Mouse (Mus musculus): ENCODE measurements around the gene Armcx3. TPM values are rescaled to one million over a fixed set of nuclear protein-coding genes. Genes with fewer than 3 reads are reported as not detected.
A peak's percentile ranks its signal among the peaks of the same experiment; 100 is the strongest.

Armcx3 gene
- total RNA-seq, 2 experiments from 2014 or later = 18.6 to 19.3 TPM

DNA sequence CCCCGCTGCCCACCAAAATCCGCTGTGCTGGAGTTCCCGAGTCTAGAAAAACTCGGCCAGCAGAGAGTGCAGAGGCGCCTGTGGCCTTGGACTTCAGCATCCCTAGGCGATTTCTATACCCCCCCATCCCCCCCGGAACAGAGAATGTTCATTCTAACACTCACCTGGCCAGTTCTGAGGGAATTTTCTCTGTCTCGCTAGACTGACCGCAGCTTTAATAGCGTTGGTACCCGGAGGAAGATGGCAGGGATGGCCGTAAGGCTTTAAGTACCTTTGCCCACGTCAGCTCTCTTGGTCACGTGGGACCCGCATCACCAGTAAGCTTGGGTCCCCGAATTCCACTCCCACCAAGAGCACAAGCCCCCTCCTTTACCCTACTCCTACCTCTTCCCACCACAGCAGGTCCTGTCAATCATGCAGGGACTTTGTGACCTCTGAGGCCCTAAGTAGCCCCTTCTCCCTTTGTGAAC, 52.4 kb downstream of the Armcx3 start, which contains the start of gene Armcx2:
Gene Armcx2, minus strand, starts transcription at position 467 of the 470 bp plus-strand sequence.
- peak; percentile 26 to 38 for DNase-seq
- intact Hi-C loops (cut with DNase I) = loop anchor here (5.0 kb wide), 1 partner anchor 56 kb away; the partner anchor contains the start of gene Armcx6

Small RNAs within 50 kb of the gene (microRNA-seq; reads per million reads assigned to microRNA genes)
- gene Mir7093 (ENCODE audit: borderline number of aligned reads in 2 of 2) = 0.67 to 0.72 reads per million in 2 experiments

Other genes starting within 250 kb of the Armcx3 start
- gene Timm8a1, start 214.7 kb upstream of the Armcx3 start, total RNA-seq (2021) = 10 to 100 TPM; 20.7 to 20.8 TPM
- gene Btk, start 173.0 kb upstream of the Armcx3 start, total RNA-seq (2021) = 1 to 10 TPM; 1.1 to 1.3 TPM
- gene Rpl36a, start 170.9 kb upstream of the Armcx3 start, total RNA-seq (2021) = 100 to 1,000 TPM in 1 of 2 experiments, 10 to 100 TPM in 1; 99.3 to 127 TPM
- gene Gla, start 155.5 kb upstream of the Armcx3 start, total RNA-seq (2021) = 1 to 10 TPM; 1.4 to 1.9 TPM
- 10 to 100 TPM; 66.8 to 71.8 TPM for gene Hnrnph2, start 155.4 kb upstream of the Armcx3 start, total RNA-seq (2021)
- gene Armcx4, start 70.1 kb upstream of the Armcx3 start, total RNA-seq (2021) = 1 to 10 TPM; 7.6 to 8.8 TPM
- 1 to 10 TPM; 4.9 to 6.4 TPM for gene Armcx1, start 38.6 kb upstream of the Armcx3 start, total RNA-seq (2021)
- 1 to 10 TPM in 1 of 2 experiments, under 1 TPM in 1; 0.60 to 1.1 TPM for gene Armcx6, start 5.2 kb upstream of the Armcx3 start, total RNA-seq (2021)
- gene Armcx2, start 52.6 kb downstream of the Armcx3 start, total RNA-seq (2021) = 1 to 10 TPM; 6.7 to 7.4 TPM
- under 1 TPM in 1 of 2 experiments, not detected in 1; 0.19 TPM for gene Nxf2, start 208.2 kb downstream of the Armcx3 start, total RNA-seq (2021)

Data from heart, postnatal 36 days (tissue).